Mouse (Mus musculus) layer of hippocampus, postnatal 36 days (tissue): ENCODE measurements around the gene Cebpb. TPM values are rescaled to one million over a fixed set of nuclear protein-coding genes. Genes with fewer than 3 reads are reported as not detected.

Source experiments
- DNase-seq, 2 experiments: peaks; one replicate each; pipeline ENCODE4 v3.0.0; 2022
- total RNA-seq, 2 experiments: library from RNA; stranded (reverse); gene quantifications; 2 replicates each; pipeline ENCODE4 v1.2.3; 2021

Gene Cebpb
- total RNA-seq, 2 experiments from 2014 or later, result 32.6 to 34.3 TPM

DNA sequence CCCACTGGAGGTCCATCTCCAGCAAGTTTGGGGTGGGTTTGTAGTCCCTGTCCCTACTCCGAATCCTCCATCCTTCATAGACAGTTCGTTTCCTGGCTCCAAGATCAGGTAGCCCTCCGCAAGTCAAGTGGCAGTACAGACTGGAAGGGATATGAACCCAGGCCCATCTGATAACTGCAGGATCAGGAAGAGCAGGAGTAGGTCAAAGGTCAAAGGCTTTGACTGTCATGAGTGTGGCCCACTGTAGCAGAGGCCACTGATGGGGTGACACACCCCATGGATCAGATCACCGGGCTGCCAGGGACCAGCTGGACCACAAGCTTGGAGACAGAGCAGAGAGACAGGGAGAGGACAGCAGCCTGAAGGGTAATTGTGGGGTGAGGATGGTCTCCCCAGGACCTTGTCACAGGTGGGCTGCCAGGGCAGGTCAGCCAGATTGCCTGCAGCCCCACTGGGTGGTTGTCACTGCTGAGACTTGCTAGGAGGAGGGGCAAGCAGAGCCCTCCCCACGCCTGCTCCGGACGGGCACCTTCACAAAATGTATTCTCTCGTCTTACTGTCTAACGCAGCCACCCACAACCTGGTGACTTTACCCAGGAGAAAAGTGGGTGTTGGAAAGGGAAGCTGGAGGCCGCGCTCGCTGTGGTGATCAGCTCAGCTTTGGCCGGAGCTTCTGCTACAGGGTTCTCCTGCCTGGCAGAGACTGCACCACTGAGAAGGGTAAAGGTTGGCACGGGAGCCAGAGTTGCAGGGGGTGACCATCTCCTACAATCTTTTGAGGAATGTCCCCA is 3.4 kb downstream of the Cebpb start:
- DNase-seq, result no peak

DNA sequence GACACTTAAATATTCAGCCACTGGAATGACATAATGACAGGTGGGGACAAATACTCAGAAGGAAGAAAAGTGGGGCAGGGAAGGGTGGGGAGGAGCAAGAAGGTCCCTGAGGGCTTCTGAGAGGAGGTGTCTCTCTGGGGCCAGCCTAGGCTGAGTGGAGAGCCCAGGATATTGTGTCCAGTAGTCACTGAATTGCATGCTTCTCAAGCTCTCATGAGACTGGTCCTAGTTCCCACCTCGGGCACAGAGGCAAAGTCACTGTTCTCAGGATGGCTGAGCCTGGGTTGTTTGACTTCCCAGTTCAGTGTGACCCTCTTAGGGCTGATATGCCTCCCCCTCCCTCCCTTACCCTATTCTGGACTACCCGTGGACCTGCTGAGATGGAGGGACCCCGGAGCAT is 4.1 kb downstream of the Cebpb start:
- no peak for DNase-seq

DNA sequence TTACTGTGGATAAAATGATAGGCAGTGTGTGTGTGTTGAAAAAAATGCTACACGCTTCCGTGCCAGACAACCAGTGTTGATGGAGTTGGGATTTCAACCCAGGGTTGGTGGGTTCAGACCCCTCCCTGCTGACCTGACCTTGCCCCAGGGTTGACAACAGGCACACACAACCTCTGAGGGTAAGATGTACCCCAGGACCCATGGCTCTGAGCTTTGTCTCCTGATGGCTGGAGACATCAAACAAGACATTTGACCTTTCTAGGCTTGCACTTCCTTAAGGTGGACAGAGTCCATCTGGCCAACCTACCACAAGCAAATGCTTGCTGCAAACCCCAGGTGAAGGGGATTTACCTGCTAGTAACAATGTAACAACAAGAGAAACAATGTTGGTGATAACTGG is 4.8 kb downstream of the Cebpb start:
- no peak for DNase-seq

DNA sequence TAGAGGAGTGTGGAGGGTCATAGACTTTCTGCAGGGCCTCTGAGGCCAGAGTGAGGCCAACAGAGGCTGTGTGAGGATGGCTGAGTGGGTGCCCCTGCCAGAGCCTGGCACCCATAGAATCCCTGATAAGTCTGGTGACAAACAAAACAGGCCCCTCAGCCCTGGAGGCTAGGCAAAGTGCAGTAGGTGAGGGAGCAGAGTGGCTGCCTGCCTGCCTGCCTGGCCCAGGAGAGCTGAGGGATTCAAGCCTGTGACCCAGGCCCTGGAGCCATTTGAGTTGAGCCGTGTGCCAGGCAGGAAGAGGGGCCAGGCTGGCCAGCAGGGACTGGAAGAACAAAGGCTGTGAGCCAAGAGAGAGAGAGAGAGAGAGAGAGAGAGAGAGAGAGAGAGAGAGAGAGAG is 5.5 kb downstream of the Cebpb start:
- DNase-seq, result no peak

DNA sequence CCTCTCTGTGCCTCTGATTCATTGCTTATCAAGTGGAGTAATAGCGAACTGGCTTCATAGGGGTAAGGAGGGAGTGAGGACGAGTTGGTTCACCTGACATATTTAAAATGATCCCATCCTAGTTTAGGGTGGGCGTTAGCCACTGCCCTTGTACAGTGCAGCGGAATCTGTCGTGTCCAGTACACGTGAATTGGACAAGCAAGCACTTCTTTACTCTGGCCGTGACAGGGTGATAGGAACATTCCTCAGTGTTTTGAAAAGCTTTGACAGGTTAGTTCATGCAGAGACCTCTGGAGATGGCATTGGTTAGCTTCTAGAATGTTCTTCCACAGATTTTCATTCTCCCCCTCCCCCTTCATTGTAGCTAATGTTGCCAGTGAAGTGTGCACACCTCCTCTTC is 6.2 kb downstream of the Cebpb start:
- no peak for DNase-seq

DNA sequence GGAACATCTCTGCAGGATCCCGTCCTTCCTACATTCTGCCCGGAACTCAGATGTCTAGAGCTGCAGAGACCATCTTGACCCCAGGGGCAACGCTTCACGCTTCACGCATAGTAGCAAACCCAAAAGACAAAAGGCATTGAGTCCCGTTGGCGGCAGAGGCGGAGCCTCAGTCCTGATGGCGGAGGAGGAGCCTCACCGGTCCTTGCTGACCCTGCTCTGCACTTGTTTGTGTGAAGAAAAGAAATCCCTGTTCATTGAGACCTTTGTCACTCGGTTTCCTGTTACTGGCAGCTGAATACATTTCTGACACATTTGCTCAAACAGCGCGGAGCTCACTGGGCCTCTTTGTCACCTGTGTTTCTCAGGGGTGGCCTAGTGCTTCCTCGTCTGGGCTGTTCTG is 6.8 kb downstream of the Cebpb start:
- DNase-seq, result no peak

DNA sequence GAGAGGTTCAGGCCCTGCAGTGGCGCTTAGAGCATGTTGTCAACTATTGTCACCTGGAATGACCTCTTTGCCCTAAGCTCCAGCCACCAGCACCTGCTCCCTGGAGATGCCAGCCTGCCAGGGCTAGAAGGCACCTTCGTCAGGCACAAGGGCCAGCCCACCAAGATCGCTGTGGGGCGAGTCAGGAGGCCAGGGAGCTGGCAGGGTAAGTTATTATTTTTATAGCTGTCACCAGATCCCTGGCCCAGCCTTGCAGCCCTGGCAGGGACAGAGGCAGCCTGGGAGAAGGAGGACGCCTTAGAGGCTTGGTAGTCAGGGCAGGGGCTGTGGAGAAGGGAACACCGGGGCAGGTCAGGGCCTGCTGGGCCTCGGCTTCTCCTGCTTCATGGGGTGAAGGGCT is 7.4 kb downstream of the Cebpb start:
- no peak for DNase-seq

DNA sequence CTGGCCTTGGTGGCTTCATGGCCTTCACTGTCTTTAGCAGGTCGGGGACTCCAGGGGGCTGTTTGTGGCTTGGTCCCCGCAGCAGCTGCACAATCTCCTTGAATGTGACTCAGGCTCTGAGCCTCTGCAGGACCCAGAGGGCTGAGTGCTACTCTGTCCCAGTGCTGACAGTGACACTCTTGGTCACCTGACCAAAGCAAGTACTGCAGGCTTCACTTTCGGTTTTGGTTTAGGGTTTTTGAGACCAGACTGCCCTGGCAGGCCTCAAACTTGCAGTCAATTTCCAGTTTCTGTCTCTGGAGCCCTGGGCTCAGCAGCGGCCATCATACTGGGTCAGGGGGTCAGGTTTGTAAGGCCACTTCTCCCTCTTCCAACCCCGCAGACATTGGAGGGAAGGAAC is 9.2 kb downstream of the Cebpb start:
- no peak for DNase-seq

DNA sequence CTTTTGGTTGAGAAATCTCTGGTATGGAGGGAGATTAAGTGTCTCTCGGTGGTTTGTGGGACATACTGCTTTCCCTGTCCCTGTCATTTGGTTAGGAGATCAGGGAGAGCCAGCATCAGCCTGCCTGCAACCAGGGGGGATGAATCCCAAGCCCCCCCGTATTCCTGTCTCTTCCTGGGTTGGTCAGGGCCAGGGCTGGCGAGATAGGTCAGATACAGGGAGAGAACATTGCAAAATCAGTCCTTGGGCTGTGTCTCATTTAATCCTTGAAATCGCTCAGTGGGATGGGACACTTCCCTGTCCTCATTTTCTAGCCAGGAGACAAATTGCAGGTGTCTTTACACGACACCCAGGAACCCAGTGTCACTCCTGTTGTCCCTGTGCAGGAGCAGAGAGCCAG is 11.3 kb downstream of the Cebpb start:
- DNase-seq, result no peak

DNA sequence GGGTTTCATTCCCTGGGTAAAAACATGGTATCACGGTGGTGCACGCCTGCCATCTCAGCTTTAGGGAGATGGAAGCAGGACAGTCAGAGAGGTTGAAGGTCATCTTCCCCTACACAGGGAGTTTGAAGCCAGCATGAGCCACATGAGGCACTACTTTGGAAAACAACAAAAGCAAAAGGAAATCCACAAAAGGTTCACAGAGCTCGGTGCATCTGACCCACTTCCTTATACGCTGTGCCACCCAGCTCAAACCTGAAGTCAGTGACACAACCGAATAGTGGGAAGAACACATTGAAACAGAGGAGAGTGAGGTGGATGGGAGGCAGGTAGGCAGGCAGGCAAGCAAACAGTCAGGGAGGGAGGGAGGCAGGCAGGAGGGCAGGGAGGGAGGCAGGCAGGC is 12.8 kb downstream of the Cebpb start:
- DNase-seq, result no peak

DNA sequence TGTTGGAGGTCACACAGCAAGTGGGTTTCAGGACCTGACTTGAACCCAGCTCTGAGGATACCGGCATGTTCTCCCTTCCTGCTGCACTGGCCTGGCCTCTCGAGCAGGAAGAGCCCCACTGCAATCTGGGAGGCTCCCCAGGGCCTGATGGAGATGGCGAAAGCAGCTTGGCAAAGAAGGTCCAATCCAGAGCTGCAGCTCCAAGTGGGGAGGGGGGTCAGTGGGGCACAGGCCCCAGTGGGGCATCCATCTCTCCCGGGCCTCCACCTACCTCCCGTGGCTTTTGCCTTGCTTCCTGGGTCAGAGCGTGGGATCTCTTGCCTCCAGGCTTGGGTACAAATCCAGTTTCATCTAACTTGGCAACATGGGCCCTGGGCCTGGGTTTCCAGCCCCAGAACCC is 13.4 kb downstream of the Cebpb start:
- no peak for DNase-seq

DNA sequence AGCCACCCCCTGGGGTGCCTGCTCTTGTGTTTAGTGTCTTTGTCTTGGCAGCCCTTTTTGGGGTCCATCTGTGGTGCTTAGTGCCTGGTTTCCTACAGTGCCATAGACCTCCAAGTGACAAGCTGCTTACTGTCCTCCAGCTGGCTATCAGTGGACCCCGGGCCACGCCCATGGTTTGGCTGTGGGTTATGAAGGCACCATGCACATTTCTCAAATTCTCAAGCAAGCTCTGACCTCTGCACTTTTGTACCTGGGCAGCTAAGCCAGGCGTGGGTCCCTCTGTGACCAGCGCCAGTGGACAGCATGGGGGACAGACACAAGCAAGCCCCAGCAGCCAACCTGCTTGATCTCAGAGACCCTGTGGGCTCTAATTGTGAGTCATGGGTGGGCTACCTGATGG is 15.7 kb downstream of the Cebpb start:
- DNase-seq, result no peak

DNA sequence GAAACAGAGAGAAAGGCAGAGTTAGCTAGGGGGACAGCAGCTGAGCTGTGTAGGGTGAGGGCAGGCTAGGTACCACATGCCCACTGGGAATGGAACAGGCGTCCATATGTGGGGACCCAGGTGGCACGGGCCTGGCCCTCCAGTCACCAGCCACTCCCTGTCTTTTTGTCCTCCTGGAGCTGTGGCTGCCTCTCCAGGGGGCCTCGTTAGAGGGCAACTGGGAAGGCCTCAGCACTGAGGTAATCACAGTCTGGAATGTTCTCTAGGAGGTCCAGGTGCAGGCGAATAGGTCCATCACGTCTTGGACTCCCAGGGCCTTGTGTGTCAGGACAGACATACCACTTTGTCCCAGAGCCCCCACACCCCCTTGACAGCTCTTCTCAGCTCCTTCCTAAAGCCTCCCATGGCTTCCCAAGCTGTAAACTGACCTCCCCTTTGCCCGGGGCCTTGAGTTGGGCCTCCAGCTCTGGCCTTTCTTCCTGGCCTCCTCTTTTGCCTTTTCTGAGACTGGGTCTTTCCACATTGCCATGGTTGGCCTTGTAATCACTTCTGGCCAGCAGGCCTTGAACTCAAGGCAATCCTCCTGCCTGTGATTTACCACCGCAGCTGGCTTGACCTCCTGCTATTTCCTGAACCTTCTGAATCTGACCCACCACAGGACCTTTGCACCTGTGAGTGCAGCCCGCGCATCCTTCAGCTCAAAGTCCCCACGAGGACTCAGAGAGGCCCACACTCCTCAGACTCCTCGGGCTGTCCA is 17.6 kb downstream of the Cebpb start:
- no peak for DNase-seq

DNA sequence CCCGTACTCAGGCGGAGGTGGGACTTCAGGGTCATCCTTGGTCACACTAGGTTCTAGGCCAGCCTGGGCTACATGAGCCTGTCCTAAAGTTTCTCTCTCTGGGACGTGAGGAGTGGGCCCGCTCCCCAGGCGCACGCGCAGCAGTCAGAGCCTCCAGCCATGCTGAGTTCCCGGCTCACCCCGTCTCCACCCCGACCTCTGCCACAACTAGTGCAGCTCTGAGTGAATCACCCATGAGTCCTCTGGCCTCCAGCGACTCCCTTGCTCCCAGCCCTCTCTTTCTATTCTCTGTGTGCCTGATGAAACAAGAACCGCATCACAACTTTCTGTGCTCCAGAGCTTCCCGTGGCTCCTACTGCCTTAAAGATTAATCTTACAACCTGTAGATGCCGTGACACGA is 19.7 kb downstream of the Cebpb start:
- no peak for DNase-seq

DNA sequence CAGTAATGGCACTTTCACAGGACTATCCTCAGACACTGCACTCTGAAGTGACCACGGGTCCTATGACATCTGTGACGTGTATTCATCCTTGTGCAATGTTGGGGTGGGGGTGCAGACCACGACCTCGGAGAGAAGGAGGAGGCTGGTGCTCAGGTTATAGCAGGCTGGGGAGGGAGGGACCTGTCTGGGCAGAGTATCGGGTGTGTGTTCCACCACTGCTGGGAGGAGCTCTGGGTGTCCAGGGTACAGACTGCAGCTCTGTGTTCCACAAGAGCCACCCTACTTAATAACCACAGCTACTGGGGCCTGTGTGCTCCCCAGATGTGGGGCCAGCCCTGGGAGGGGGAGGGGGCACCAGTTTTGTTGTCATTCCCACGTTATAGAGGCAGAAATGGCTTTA is 21.3 kb downstream of the Cebpb start:
- DNase-seq, result no peak

DNA sequence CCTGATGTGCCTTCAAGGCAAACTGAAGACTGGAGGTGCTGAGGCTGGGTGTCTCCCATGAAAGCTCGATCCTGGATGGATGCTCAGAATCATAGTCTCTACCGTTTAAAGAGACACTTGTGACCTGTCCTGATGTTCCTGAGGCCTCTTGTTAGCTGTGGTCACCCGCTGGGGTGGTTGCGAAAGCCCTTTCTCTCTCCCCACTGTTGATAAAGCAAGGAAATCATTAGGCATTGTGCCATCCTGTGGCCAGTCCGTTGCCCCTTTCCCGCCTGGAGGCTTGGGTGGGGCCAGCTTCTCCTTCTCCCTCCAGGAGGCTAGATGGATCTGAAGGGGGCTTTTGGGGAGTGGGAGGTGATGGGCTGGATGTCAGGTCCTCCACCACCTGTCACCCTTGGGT is 21.9 kb downstream of the Cebpb start:
- DNase-seq, result no peak

DNA sequence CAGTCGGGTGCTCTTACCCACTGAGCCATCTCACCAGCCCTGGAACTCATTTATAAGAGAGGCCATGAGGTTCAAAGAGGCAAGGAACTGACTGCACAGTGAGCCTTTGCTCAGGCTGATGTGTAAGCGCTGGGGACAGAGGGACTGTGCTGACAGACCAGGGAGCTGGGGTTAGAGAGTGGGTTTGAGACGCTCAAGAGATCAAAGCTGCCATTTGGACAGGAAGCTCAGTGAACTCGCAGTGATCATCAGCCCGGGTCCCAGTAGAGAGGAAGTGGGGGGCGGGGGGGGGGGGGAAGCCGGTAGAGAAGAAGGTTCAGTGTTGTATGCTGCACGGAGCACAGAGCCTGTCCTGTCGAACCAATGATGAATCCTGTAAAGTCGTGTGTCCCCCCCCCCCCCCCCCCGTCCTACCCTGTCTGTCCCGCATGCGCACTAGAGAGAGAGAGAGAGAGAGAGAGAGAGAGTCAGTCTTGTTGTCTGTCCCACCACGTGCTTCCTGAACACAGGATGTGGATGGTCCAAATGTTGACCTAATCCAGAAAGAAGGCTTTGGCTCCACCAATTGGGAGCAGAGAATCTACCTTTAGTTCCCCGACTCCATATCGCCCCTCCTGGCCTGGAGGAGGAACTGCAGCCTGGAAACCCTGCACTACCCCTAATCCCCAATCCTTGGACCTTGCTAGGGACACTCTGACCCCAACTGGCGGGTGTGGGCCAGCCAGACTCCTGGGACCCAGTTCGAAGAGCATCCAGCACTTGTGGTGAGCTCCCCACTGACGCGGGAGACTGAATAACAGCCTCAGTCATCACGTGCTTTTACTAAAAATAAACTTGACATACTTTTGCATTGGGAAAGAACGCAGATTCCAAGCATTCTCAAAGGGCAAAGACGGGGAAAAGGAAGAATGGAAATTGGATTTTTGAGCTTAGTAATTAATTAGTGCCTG is 24.4 kb downstream of the Cebpb start:
- no peak for DNase-seq

DNA sequence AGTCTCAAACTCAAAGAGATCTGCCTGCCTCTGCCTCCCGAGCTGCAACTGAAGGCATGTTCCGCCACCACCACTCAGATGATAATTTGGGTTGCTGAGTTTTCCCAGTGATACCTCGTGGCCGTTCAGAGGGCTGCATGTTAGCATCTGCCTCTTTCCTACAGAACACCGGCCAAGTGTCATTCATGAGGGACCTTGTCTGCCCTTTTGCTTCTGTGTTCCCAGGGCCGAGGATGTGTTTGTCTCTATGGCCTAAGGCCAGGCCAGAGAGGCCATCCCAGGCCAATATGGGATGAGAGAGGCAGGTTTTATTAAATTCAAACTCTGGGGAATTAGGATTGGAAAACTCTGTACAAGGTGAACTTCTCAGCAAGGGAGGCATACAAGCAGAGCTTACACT is 25.6 kb downstream of the Cebpb start:
- no peak for DNase-seq

DNA sequence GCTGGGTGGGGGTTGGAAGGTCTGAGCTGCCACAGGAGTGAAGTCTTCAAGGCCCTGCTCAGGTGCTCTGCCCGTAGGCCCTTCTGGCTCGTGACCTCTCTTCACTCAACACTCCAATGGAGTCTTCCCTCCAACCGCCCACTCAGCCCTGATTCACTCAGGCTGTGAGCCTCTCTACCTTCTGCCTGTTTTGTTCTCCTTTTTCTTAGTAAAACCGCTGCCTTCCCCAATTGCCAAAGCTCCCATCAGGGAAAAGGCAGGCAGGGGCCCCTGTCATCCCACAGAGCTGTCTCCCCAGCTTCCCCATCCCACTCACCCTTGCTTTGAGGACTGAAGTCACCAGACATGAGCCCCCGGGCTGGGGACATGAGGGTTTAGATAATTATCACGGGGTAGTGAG is 26.3 kb downstream of the Cebpb start:
- no peak for DNase-seq

DNA sequence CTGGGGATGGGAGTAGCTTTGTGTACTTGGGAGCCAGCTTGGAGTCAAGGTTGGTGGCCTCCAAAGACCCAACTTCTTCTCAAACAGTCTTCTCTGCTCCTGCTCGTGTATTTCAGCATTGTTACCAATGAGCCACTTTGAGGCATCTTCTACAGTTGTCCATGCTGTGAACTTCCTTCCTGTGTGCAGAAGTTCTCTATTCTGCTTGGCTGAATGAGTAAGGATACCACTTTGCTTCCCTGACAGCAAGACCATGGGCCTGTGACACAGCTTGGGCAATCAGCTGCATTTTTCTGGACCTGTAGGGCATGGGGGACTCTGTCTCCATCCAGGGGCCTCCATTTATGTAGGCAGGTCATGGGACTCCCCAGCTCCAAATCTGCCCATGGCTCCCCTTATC is 28.5 kb downstream of the Cebpb start:
- no peak for DNase-seq

DNA sequence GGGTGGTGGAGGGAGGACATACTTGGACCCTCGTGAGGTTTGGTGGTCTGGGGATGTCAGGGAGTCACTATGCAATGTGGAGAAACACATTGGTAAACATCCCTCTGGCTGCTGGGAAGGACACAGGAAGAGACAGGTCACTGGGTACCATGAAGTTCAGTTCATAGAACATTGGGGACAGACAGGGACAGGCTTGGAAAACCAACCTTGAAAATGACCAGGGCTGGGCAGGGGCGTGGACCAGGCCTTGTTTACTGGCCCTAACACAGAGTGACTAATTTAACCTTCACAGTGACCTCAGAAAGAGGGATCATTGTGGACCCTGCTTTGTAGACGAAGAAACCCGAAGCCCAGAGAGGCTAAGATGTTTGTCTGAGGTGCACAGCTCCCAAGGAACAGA is 30.8 kb downstream of the Cebpb start:
- DNase-seq, result no peak

DNA sequence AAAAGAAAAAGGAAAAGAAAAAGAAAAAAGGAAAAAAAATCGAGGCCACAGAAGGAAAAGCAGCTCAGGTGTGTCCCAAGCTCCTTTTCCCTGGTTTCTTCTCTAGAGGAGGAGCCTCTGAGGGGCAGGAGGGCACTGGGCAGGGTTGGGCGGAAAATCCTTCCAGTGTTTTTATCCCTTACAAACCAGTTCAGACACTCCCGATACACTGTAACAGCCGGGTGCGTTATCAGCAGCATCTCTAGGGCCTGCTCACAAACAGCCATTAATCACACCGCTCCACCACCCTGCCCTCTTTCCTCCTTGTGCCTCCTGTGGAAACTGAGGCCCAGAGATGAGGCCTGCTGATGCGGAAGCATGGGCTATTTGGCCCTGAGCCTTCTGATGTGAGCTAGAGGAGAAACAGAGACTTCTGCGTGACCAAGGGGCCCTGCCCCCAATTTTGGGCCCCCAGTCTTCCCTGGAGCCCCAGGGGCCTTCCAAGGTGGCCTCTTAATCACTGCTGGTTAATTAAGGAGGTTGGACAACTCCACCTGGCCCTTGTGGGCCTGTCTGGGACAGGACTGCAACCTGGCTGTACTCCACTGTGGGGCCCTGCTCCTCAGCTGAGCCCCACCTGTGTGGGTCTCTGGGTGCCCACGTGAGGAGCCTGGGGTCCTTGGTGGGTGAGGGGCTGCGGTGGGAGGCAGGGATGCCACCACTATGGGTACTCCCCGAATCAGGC is 32.6 kb downstream of the Cebpb start:
- DNase-seq, result no peak
